Mouse (Mus musculus) erythroblast, embryonic 14.5 days (primary cell): ENCODE results near the gene Pygo2. TPM values are rescaled to one million over a fixed set of nuclear protein-coding genes. Genes with fewer than 3 reads are reported as not detected.

Experiments
- H3K27me3 ChIP-seq: 2 replicates; pipeline ENCODE4 v1.6.1; 2012; ENCODE audit warnings: inconsistent platforms; ENCODE audit not compliant: control insufficient read depth
- H3K36me3 ChIP-seq: 2 replicates; pipeline ENCODE4 v1.6.1; 2012; ENCODE audit warnings: mild to moderate bottlenecking, inconsistent platforms; ENCODE audit not compliant: control insufficient read depth
- H3K4me1 ChIP-seq: 2 replicates; pipeline ENCODE4 v1.6.1; 2012; ENCODE audit warnings: inconsistent platforms; ENCODE audit not compliant: control insufficient read depth
- H3K4me3 ChIP-seq: replicated peaks from 2 replicates; pipeline ENCODE3; 2012; ENCODE audit warnings: moderate library complexity, mild to moderate bottlenecking, inconsistent platforms
- H3K9me3 ChIP-seq: 2 replicates; pipeline ENCODE4 v1.6.1; 2012; ENCODE audit warnings: low read length, inconsistent platforms, mixed read lengths; ENCODE audit not compliant: control insufficient read depth
- GATA1 ChIP-seq: IDR thresholded peaks from 2 replicates; pipeline ENCODE4 v1.6.1; 2012; ENCODE audit warnings: low read length, inconsistent platforms, mixed read lengths
- TAL1 ChIP-seq: IDR thresholded peaks from 3 replicates; pipeline ENCODE4 v1.6.1; 2012; ENCODE audit warnings: low read length, inconsistent platforms, mixed read lengths
- polyA plus RNA-seq: library from polyadenylated mRNA; stranded (reverse); fragments of >175 nt; gene quantifications from 2 replicates; pipeline ENCODE4 v1.2.3, GENCODE M21; 2012

The Pygo2 gene
- polyA plus RNA-seq, 1 experiment, result 5.9 TPM

DNA sequence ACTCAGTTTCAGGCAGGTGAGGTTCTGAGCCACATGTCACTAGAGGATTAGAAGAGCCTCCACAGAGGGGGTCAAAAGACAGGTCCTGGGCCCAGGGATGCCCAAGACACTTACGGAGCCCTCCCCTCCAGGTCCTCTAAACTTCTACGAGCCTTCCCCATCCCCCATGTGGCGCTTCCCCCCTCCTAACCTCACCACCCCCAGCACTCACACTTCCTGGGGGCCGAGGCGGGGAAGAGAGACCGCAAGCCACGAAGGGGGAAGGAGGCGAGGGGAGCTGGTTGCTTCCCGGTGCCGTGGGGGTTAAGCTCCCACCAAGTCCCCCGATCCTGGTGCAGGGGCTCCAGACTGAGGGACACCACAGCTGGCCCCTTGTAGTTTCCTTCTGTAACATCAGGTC lies 44.6 kb upstream of the Pygo2 start:
- no peak overlapping the region for H3K4me3 ChIP-seq
- peaks cover 21% of the 10 kb centered on the region for H3K4me1 ChIP-seq
- H3K36me3 ChIP-seq, result peaks cover 4% of the 10 kb centered on the region; the same call in 1 of the 2 replicates

DNA sequence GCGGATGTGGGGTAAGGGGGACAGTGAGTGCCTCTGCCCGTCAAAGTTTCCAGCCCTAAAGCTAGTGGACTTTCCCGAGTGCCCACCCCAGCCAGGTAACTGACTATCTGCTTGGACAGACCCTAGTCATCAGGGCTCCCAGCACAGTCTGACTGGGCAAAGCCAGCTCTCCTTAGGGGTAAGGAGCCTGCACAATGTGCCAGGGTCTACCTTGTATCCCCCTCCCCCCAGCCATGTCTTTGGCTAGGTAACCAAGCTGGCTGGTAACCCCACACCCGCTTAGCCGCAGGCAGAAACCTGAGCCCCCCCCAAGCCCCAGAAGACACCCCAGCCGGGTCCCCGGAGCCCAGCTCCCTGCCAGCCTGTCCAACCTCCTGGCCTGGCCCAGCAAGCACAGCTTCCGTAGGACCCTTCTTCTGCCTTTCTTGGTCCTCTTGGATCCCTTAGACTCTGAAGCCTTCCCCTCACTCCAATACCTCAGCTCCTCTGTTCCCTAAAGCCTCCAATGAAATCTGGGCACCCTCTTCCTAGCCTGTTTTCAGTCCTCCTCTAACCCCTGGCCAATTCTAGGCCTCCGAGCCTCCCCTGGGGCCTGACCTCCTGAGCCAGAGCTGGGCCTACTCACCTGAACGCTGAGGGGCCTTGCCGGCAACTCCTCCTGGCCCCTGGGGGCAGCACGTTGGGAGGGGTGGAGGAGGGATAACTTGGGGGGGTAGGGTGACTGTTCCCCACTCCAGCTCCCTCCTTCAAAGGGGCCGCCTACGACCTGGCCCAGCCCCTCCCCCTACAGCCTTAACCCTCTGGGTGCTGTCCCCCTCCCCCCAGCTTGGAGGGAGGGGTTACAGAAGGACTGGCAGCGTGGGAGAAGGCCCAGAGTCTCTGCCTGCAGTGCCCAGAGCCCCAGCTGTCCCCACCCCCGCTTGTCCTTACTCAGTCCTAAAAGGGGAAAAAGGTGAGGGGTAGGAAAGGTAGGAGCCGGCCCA lies 43.3 kb upstream of the Pygo2 start:
- Histone ChIP-seq H3K9me3 (no peaks in the 10 kb centered on the region), H3K36me3 (no peaks in the 10 kb centered on the region; the same call in 1 of the 2 replicates), H3K27me3 (peaks cover 16% of the 10 kb centered on the region), H3K4me1 (peaks cover 25% of the 10 kb centered on the region), H3K4me3 (no peak overlapping the region)
- TF ChIP-seq GATA1 (no peak), TAL1 (no peak)

More for the DNA sequence above, 44.6 kb upstream of the Pygo2 start:
- TF ChIP-seq GATA1 (no peak), TAL1 (no peak)
- Histone ChIP-seq H3K9me3 (no peaks in the 10 kb centered on the region), H3K27me3 (peaks cover 5% of the 10 kb centered on the region; the same call in 1 of the 2 replicates)

GRCm38 (mm10) chr3:89387632-89388031 lies 42.4 kb upstream of the Pygo2 start:
- Histone ChIP-seq H3K36me3 (no peaks in the 10 kb centered on the region; the same call in 1 of the 2 replicates), H3K4me3 (no peak overlapping the region), H3K4me1 (peaks cover 34% of the 10 kb centered on the region), H3K27me3 (peaks cover 25% of the 10 kb centered on the region), H3K9me3 (no peaks in the 10 kb centered on the region)
- no peak for TF ChIP-seq TAL1
- TF ChIP-seq GATA1, result no peak

GRCm38 (mm10) chr3:89388134-89388881 lies 41.7 kb upstream of the Pygo2 start:
- no peak for TF ChIP-seq TAL1
- TF ChIP-seq GATA1, result no peak
- Histone ChIP-seq H3K27me3 (peaks cover 31% of the 10 kb centered on the region), H3K4me3 (no peak overlapping the region), H3K4me1 (peaks cover 39% of the 10 kb centered on the region), H3K36me3 (no peaks in the 10 kb centered on the region; the same call in 1 of the 2 replicates), H3K9me3 (no peaks in the 10 kb centered on the region)

GRCm38 (mm10) chr3:89388901-89389740 lies 40.9 kb upstream of the Pygo2 start:
- Histone ChIP-seq H3K9me3 (peaks cover 2% of the 10 kb centered on the region; the same call in 1 of the 2 replicates), H3K4me1 (peaks cover 47% of the 10 kb centered on the region), H3K36me3 (no peaks in the 10 kb centered on the region), H3K4me3 (no peak overlapping the region), H3K27me3 (peaks cover 39% of the 10 kb centered on the region)
- TF ChIP-seq TAL1 (no peak), GATA1 (no peak)

- no peaks in the 10 kb centered on the region for H3K36me3 ChIP-seq
- H3K9me3 ChIP-seq, result peaks cover 2% of the 10 kb centered on the region; the same call in 1 of the 2 replicates
- no peak for TF ChIP-seq TAL1
- no peak for TF ChIP-seq GATA1
- peaks cover 57% of the 10 kb centered on the region for H3K4me1 ChIP-seq
- H3K4me3 ChIP-seq, result no peak overlapping the region
- peaks cover 49% of the 10 kb centered on the region for H3K27me3 ChIP-seq
These were observed 39.9 kb upstream of the Pygo2 start for GRCm38 (mm10) chr3:89390111-89390515.

GRCm38 (mm10) chr3:89390699-89391662 lies 39.0 kb upstream of the Pygo2 start:
- no peaks in the 10 kb centered on the region for H3K36me3 ChIP-seq
- H3K4me1 ChIP-seq, result peaks cover 65% of the 10 kb centered on the region
- peaks cover 57% of the 10 kb centered on the region for H3K27me3 ChIP-seq
- H3K4me3 ChIP-seq, result peak overlapping the region; percentile 34
- TF ChIP-seq GATA1 (no peak), TAL1 (no peak)
- peaks cover 2% of the 10 kb centered on the region; the same call in 1 of the 2 replicates for H3K9me3 ChIP-seq
